Mouse (Mus musculus) C2C12 (cell line): Measurements from ENCODE around the gene Mlf1. TPM values are rescaled to one million over a fixed set of nuclear protein-coding genes. Genes with fewer than 3 reads are reported as not detected.

Experiments
- H3K27me3 ChIP-seq: one replicate; pipeline ENCODE4 v1.6.1; 2011; ENCODE audit not compliant: control insufficient read depth, insufficient read depth, insufficient read length
- H3K36me3 ChIP-seq: one replicate; pipeline ENCODE4 v1.6.1; 2011; ENCODE audit not compliant: control insufficient read depth, insufficient read depth
- H3K4me3 ChIP-seq: one replicate; pipeline ENCODE4 v1.5.1; 2011; ENCODE audit warnings: mild to moderate bottlenecking, control low read depth; ENCODE audit not compliant: poor library complexity, insufficient read depth, severe bottlenecking
- H3K79me2 ChIP-seq: one replicate; pipeline ENCODE4 v1.6.1; 2011; ENCODE audit not compliant: control insufficient read depth, insufficient read depth
- H3K79me3 ChIP-seq: one replicate; pipeline ENCODE4 v1.6.1; 2011; ENCODE audit warnings: low read depth, control low read depth
- H3ac ChIP-seq: one replicate; pipeline ENCODE3; 2011; ENCODE audit warnings: low read depth; ENCODE audit not compliant: control insufficient read depth, insufficient read length
- CEBPB ChIP-seq: IDR thresholded peaks from one replicate; pipeline ENCODE4 v1.6.1; 2011; ENCODE audit warnings: low read depth, mild to moderate bottlenecking, control low read depth, moderate library complexity
- CTCF ChIP-seq: IDR thresholded peaks from one replicate; pipeline ENCODE4 v1.5.1; 2011; ENCODE audit not compliant: control insufficient read depth, insufficient read depth, insufficient read length
- FOSL1 ChIP-seq: IDR thresholded peaks from one replicate; pipeline ENCODE4 v1.8.0; 2011; ENCODE audit warnings: mild to moderate bottlenecking, low read length; ENCODE audit not compliant: poor library complexity, insufficient read depth, severe bottlenecking
- MAX ChIP-seq: IDR thresholded peaks from one replicate; pipeline ENCODE4 v1.6.1; 2011; ENCODE audit warnings: mild to moderate bottlenecking, control low read depth
- MYOD1 ChIP-seq: IDR thresholded peaks from one replicate; pipeline ENCODE4 v1.6.1; 2011; ENCODE audit warnings: low read depth; ENCODE audit not compliant: control insufficient read depth, insufficient read length
- MYOG ChIP-seq: IDR thresholded peaks from one replicate; pipeline ENCODE4 v1.6.1; 2011; ENCODE audit not compliant: control insufficient read depth, insufficient read length; ENCODE audit errors: extremely low read depth
- USF1 ChIP-seq: IDR thresholded peaks from one replicate; pipeline ENCODE4 v1.6.1; 2011; ENCODE audit warnings: low read depth, mild to moderate bottlenecking, control low read depth, moderate library complexity
- long read RNA-seq, 2 experiments: library from polyadenylated mRNA; unstranded; transcript quantifications; one replicate each; pipeline ENCODE4 v2.0.0; 2019 to 2020
- polyA plus RNA-seq: library from polyadenylated mRNA; unstranded; fragments of >200 nt; fragmentation: generic; extraction: Trizol; gene quantifications from one replicate; pipeline ENCODE4 v1.2.1, GENCODE M21; 2012; ENCODE audit warnings: missing spikeins

The Mlf1 gene
- 2.2 TPM for polyA plus RNA-seq
- long read RNA-seq, experiment 1 = 0 reads
- long read RNA-seq, experiment 2, partial matches to known transcripts = 0 of 2 reads
- long read RNA-seq, experiment 2, other reads (novel, unspliced or antisense) = 0 of 2 reads

- Histone ChIP-seq H3K27me3 (no peaks in the 10 kb centered on the region), H3K79me2 (no peaks in the 10 kb centered on the region), H3K36me3 (no peaks in the 10 kb centered on the region), H3ac (peak within 1 kb of the TSS; percentile 45), H3K4me3 (no peak within 1 kb of the TSS), H3K79me3 (no peaks in the 10 kb centered on the region)
- TF ChIP-seq CTCF (no peak), MYOG (no peak), MAX (peak; percentile 47), FOSL1 (no peak), MYOD1 (no peak)
Observed at GRCm38 (mm10) chr3:67373872-67374271, at the start of gene Mlf1. TSS of gene Mlf1 (plus strand) at chr3:67374097.

GRCm38 (mm10) chr3:67339558-67339957 lies 34.3 kb upstream of the Mlf1 start:
- Histone ChIP-seq H3K27me3 (no peaks in the 10 kb centered on the region), H3K36me3 (no peaks in the 10 kb centered on the region), H3K4me3 (no peak overlapping the region), H3K79me2 (no peaks in the 10 kb centered on the region), H3ac (no peak overlapping the region), H3K79me3 (no peaks in the 10 kb centered on the region)
- TF ChIP-seq MYOG (no peak), FOSL1 (no peak), MAX (no peak)

- no peak for TF ChIP-seq CTCF
- TF ChIP-seq MYOG = no peak
- TF ChIP-seq MYOD1 = no peak
- no peak for TF ChIP-seq MAX
- no peak for TF ChIP-seq USF1
- no peak for TF ChIP-seq FOSL1
- no peak for TF ChIP-seq CEBPB
- Histone ChIP-seq H3K4me3 (no peak overlapping the region), H3K36me3 (no peaks in the 10 kb centered on the region), H3K79me3 (no peaks in the 10 kb centered on the region), H3K79me2 (no peaks in the 10 kb centered on the region), H3ac (no peak overlapping the region), H3K27me3 (no peaks in the 10 kb centered on the region)
Observed at GRCm38 (mm10) chr3:67340921-67341320, 33.0 kb upstream of the Mlf1 start.

GRCm38 (mm10) chr3:67343004-67343662 lies 30.8 kb upstream of the Mlf1 start:
- TF ChIP-seq MYOG (no peak), CTCF (no peak), CEBPB (no peak), USF1 (no peak), FOSL1 (no peak), MYOD1 (no peak)
- Histone ChIP-seq H3ac (no peak overlapping the region), H3K79me3 (no peaks in the 10 kb centered on the region), H3K79me2 (no peaks in the 10 kb centered on the region), H3K36me3 (no peaks in the 10 kb centered on the region), H3K4me3 (no peak overlapping the region), H3K27me3 (no peaks in the 10 kb centered on the region)

- no peak overlapping the region for H3K4me3 ChIP-seq
- no peak overlapping the region for H3ac ChIP-seq
- H3K79me3 ChIP-seq = no peaks in the 10 kb centered on the region
- no peak for TF ChIP-seq MYOD1
- no peak for TF ChIP-seq FOSL1
- TF ChIP-seq CEBPB = no peak
- no peak for TF ChIP-seq CTCF
- no peak for TF ChIP-seq MAX
- no peak for TF ChIP-seq USF1
- no peak for TF ChIP-seq MYOG
- no peaks in the 10 kb centered on the region for H3K36me3 ChIP-seq
- H3K27me3 ChIP-seq = no peaks in the 10 kb centered on the region
- H3K79me2 ChIP-seq = no peaks in the 10 kb centered on the region
Observed at GRCm38 (mm10) chr3:67344599-67344998, 29.3 kb upstream of the Mlf1 start.

GRCm38 (mm10) chr3:67346674-67347073 lies 27.2 kb upstream of the Mlf1 start:
- Histone ChIP-seq H3K79me2 (no peaks in the 10 kb centered on the region), H3K79me3 (no peaks in the 10 kb centered on the region), H3K36me3 (no peaks in the 10 kb centered on the region), H3ac (no peak overlapping the region), H3K27me3 (no peaks in the 10 kb centered on the region), H3K4me3 (no peak overlapping the region)
- TF ChIP-seq MYOG = no peak
- TF ChIP-seq CTCF = no peak
- no peak for TF ChIP-seq MAX
- TF ChIP-seq FOSL1 = no peak
- TF ChIP-seq USF1 = no peak
- TF ChIP-seq CEBPB = no peak
